Mouse (Mus musculus) adrenal gland (tissue): ENCODE results near the gene Fbxo22.
"Not testable (repeated sequence)": the region's sequence is repeated elsewhere in the genome, so short reads cannot be mapped to it uniquely, and the experiment has no call there.

Source experiments
- intact Hi-C: fragments of 180-260 bp; cut with DNase I; formaldehyde crosslinking; loops from one replicate; pipeline ENCODE4 v1.15.1; 2025

The Fbxo22 gene

DNA sequence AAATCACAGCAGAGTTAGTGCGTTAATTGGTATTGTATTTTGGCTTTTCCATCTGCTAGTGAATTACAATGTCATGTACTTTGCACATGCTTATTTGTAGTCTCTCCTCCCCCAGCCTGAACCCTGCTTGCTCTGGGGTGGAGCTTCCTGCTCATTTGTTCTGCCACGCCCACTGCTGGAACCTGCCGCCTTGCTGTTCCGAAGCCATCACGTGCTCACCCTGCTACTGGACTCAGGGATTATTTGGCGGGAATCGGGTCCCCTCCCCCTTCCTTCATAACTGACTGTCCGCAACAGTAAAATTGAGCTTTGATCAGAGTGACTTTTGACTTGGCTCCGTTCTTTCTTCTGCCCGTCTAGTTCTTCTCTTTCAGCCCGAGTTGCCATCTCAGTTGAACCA, 24.4 kb downstream of the Fbxo22 start:
- intact Hi-C loops, result not testable (repeated sequence)

DNA sequence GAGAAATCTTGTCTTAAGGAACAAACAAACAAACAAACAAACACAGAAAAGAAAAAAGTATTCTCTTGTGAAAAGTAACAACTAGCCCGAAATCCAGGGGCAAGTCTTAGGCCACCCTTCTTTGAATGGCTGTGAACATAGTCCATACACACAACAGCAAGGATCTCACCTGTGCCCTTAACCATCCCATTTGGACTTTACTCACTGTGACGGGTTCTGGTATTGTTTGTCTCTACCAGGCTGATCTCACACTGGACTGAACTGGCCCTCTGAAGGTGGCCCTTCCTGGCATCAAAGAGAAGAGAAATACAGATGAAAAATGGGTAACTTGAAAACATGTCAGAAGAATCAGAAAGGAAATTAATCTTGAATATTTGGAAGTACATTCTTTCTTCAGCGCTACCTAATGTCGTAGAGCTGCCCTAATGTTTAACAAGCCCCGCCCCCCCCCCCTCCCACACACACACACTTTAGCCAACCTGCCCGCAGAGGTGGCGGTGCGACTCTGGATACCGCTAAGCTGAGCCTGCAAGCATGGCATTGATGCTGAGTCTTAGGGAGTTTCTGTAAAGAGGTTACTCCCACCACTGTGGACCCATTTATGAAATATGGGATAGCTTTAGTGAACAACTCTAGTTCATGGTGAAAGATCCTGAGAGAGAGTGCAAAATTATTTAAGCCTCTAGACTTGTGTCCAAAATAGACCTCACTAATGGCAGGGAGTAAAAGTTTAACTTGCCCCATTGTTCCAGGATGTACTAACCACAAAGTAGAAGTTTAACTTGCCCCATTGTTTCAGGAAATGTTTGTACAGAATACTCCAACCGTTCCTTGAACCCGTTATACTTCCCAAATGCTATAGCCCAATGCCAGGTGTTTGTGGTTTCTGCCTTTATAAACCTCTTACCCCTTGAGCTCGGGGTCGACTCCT, 27.8 kb downstream of the Fbxo22 start:
- intact Hi-C loops, result no loop called here

DNA sequence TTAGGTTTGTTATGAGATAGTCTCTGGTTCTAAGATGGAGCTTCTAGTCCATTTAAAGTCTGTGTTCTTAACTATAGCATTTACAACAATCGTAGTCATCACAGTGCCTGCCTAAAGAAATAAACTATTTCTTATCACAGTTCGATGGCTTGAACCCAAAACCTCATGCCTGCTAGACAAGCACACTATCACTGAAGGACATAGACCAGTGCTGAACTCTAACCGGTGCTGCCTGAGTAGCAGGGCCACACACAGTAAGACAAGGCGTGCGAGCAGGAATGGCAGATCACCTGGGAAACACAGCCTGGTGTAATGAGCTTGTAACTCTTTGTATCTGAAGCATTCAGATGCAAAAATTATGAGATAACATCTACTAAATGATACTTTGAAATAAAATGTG, 32.1 kb downstream of the Fbxo22 start:
- intact Hi-C loops, result no loop called here

DNA sequence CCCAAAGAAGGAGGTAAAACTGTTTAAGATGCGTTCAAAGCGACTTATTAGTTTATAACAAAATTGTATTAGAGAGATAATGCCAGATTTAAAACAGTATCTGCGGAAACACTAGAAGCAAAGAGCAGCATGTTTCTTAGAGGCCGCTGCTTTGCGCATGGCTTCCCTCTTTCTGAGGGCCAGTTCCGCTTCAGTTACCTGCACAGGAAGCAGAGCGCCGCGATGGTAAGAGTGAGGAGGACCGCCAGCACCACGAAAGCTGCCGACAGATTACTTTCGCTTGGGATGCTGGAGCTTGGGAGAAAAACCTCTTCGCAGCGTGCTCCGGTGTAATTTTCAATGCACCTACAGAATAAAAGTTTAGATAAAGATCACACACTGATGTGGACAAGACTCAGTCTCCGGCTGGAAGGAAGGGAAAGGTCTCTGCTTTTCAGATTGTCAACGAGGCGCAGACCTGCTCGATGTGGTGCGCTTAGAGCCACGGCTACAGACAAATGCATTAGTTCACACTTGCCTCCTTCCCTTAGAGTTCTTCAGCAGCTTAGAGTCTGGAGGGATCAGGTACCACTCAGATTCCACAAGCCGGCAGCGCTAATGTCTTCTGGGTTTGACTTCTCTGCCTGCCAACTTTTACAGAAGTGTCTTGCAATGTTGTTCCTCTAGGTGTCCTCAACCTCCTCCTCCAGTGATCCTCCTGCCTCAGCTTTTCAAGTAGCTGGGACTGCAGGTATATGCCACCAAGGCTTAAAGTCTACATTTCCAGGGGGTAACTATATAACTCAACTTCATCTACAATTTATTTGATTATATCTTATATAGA, 33.3 kb downstream of the Fbxo22 start:
- intact Hi-C loops, result no loop called here

DNA sequence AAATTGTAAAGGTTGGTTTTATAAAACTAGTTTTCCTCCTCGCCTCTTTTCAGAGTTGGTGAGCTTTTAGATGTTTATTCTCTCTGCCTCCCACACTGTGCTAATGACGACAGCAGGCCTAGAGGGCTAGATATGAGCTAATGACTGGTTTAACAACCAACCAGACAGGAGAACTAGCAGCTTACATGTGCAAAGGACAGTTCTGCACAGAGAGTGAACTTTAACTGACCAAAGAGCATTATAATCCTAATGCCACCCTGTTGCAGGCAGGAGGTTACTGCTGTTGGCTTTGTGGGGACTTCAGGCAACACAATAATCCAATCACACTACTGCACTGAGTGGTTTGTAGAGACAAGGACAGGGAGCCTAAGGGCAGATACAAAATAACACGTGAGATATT, 34.6 kb downstream of the Fbxo22 start:
- intact Hi-C loops, result no loop called here

DNA sequence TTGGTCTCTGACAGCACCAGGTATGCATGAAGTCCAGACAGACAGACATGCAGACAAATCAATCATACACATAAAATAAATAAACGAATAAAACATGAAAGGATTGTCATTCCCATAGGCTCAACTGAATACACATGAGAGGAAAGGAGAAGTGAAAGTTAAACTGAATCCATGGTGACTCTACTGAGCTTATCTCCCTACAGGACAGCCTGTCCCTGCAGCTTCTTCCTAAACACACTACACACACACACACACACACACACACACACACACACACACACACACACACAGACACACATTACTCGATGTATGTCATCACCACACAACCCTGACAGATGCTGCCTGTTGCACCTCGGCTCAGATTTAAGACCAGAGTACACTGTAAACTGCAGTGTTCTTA, 35.4 kb downstream of the Fbxo22 start:
- intact Hi-C loops, result no loop called here

DNA sequence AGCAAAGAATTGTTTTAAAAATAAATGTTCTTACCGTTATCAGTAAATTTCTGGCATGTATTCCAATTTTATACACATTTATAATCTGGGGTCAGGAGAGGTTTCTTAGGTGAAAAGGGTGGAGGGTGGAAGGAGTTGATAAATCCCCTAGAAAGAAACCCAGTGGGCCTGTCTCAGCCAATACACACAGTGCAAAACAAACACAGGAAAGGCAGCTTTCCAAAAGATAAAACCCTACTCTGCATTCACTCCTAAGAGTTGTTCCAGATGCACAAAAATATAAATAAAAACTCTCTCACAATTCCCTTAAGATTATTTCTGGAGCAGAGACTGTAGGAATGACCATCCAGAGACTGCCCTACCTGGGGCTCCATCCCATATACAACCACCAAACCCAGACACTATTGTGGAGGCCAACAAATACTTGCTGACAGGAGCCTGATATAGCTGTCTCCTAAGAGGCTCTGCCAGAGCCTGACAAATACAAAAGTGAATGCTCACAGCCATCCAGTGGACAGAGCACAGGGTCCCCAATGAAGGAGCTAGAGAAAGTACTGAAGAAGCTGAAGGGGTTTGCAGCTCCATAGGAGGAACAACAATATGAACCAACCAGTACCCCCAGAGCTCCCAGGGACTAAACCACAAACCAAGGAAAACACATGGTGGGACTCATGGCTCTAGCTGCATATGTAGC, 36.5 kb downstream of the Fbxo22 start:
- intact Hi-C loops, result not testable (repeated sequence)

DNA sequence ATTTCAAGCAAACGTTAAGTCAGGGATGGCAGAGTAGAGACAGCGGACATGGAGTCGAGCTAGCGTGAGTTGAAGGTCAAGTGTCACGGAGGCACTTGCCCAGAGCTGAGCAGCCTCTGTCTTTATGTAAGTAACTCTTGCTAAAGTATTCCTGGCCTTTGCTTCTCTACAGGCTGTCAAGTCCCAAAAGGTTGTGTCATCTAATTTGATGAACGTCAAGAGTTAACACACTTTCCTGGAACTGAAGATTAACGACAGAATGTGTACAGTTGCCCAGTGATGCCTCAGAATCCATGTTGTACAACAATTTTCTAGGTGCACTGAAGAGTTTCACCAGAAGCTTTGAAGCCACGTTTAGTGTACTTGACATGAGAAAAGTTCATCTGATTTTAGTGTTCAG, 37.7 kb downstream of the Fbxo22 start:
- intact Hi-C loops, result no loop called here

DNA sequence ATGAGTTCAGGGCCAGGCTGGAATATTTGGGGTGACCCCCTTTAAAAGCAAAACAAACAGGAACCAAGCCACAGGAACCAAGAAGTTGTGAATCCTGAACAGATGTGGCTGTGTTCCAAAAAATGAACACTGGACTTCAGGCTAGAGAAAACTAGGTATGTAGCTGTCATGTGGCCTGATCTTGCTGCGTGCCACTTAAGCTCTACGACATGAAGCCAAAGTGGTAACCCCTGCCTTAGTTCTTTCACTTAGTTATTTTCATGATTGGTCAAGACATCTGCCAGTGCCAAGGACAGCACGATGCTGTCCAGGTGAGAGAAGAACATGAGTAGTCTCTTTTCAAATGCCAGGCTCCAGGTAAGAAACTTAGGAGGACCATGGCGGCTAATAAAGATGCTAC, 38.2 kb downstream of the Fbxo22 start:
- intact Hi-C loops, result no loop called here

DNA sequence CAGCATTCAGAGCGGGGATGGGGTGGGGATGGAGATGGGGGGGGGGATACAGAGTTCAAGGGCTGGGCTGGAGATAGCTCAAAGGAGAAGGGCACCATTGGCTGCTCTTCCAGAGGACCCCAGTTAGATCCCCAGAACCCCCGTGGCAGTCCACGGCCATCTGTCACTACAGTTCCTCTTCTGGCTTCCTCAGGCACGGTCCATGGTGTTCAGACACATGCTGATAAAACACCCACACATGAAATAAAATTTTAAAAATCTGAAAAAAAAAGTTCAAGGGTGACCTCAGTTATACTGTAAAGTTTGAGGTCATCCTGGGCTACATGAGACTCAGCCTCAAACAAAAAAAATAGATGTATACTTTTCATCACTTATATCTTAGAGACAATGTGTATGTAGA, 39.7 kb downstream of the Fbxo22 start:
- intact Hi-C loops, result no loop called here

DNA sequence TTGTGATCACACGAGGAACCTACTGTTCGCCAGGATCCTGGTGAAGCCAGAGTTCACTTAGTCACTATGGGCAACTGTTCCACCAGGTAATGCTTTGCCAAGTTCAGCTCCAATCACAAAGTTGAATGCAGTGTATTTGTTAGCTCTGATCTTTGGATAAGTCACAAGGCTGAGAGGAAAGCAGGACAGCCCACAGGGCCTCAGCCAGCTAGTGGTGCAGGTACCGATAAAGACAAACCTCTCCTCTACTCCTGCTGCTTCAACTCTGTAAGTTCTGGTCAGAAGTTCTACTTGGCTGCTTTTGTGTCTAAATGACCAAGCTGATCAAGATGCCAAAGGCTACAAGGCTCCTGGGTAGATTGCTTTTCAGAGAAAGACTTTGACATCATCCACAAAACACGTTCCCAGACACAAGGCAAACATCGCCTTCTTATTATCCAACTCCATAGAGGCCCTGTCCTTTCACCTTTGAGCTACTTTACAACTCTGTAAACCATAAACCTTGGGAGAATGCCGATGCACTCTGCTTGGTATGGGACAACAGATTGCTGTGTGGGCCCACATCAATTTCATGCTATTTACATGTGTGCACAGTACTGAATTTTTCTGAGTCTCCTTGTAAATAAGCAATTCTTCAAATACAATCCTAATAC, 42.0 kb downstream of the Fbxo22 start:
- intact Hi-C loops, result no loop called here

DNA sequence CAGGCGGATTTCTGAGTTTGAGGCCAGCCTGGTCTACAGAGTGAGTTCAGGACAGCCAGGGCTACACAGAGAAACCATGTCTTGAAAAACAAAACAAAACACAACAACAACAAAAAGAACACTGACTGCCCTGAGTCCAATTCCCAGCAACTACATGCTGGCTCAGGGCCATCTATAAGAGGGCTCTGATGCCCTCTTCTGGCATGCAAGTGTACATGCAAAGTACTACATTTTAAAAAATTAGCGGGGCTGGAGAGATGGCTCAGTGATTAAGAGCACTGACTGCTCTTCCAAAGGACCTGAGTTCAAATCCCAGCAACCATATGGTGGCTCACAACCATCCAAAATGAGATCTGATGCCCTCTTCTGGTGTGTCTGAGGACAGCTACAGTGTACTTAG, 43.4 kb downstream of the Fbxo22 start:
- intact Hi-C loops, result not testable (repeated sequence)

DNA sequence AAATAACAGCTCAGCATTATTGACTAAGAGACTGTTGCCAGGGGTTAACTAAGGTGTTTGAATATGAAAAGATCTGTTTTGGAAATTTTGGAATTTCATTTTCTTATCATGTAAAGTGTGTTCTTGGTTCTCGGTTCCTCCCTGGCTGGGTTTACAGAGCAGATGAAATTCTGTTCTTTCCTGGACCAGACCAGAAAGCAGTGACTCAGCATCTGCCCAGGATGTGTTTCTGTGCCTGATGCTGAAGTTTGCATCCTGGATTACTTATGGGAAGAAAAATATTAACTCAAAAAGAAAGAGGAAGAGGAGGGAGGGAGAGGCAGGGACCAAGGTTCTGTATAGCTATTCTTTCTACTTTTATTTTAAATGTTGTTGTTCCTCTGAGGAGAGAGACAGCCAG, 45.1 kb downstream of the Fbxo22 start:
- intact Hi-C loops, result no loop called here

DNA sequence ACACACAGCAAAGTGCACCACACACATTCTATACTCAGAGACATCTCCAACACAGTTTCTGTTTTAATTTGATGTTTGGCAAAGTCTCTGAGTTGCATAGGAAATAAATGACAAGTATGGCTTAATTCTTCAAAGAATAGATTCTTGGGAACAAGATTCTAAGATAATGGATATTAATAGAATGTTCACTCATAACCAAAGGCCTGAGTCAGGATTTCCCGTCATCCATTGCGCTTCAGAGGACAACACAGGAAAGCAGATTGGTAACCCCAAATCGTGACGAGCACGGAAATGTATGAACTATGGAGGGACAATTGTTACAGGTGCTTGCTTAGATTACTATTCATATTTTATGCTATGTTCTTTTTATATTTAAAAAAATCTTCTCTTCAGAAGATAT, 46.3 kb downstream of the Fbxo22 start:
- intact Hi-C loops, result no loop called here

DNA sequence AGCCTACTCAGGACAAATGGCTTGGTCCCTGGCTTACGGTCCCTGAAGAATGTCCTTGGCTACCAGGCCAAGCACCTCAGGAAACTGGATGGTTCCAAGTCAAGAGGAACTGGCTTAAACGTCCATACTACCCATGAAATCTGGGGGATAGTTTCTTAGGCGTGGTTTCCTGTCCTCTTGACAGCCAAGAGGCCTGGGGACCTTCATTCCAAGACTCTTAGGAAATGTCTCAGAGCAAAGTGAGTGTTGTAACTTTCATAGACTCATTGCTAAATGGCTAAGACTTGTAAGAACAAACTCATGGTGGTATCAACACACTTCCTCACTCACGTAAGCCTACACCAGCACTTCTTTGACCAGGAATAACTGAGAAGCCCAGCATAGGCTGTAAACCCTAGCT, 46.9 kb downstream of the Fbxo22 start:
- intact Hi-C loops, result no loop called here

DNA sequence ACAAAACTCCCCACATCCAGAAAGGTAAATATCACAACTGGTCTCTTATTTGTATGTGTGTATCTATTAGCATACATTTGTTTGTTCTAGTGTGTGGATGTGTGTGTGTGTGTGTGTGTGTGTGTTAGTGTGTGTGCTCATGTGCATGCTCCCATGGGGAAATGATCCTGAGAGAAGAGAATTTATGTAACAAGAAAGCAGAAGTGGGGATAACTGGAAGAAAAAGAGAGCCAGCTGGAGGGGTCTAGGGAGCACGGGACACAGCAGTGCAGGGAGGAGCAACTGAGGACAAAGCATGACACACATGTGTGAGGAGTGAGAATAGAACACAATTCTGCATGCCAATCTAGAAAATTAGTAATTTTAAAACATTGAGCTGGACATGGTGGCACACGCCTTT, 48.4 kb downstream of the Fbxo22 start:
- intact Hi-C loops, result no loop called here

DNA sequence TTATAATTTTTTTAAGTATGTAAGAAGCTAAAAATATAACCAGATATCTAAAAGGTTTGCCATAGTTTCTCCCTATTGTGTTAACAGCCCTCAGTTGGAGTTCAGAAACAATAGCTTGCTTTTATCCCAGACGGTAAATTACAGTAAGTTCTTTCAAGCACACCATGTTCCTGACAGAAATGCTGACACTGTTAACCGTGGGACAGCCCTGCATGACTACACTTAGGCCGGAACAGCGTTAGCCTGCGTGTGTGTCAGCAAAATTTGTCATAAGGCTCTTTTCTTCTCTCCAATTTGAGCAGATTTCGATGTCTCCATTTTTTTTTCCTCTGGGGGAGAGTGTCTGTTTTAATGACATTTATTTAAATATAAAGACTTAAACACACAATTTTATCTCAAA, 51.0 kb downstream of the Fbxo22 start:
- intact Hi-C loops, result no loop called here

DNA sequence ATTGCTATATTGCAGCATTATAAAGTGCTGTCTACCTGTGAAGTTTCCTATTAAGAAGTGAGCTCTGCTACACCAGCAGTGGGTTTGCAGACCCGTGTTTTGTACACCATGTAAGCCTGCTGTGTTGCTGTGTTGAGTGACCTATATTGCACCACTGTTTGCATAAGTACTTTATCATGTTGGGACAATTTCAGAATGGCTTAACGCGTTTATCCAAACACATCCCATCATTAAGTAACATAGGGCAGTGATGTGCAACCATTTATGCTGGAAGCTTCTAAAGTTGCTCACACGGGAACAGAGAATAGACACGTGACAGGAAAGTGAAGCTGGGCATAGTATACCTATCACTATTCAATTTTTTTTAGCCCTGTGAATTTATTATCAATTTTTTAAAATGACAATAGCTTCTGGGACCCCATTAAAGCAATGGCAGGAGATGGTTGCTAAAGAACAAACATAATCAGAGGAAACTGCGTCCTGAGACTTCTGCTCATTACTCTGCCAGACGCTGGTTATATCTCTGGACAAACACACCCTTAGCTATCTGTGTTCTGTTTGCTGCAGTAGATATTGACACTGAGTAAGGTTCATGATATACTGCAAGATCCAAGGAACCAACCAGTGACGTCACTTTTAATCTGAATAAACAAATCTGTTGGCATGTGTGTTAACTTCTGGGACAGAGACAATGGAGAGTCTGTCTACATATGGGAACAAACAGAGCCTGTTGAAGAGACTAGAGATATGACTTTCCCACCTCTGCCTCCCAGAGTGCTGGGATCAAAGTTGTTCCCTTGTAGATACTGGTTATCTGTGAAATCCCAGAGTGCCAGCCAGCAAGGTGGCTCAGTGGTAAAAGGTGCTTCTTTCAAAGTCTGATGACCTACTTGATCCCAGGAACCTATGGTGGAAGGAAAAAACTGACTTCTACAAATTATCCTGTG, 55.9 kb downstream of the Fbxo22 start:
- intact Hi-C loops, result no loop called here

DNA sequence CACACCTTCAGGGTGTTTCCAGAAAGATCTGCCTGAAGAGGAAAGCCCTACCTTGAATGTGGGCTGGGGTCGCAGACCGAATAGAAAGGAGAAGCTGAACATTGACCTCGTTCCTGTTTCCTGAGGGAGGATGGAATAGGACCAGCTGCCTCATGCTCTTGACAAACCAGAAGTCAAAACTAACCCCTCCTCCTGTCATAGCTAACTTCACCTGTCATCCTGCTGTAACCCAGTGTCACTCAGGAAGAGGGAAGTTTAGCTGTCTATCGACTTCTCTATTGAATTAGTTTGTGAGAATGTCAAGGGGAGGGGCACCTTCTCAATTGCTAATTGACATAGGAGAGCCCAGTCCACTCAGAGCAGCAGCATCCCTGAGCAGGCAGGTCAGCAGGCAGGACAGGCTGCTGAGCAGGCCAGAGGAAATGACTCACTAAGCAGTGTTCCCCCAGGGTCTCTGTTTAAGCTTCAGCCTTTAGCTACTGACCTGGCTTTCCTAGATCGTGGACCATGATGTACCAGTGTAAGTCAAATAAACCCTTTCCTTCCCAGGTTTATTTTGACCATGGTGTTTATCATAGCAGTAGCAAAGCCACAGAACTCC, 63.3 kb downstream of the Fbxo22 start:
- intact Hi-C loops, result no loop called here

DNA sequence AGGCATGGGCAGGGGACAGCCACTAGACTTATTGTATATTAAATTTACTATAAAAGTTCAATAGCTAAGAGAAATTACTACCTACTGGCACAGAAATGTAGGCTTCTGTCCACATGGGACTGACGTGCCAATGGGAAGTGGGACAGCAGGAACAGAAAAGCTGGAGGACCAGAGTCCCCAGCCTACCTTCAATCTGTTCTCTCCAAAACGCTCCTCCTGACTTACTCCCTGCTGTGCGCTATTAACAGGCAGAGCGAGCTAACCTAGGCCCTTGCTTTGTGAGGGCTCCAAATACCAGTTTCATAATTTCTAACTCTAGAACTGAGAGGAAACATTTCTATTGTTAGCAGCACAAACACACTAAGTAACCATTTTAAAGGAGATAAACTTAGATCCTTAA, 65.2 kb downstream of the Fbxo22 start:
- intact Hi-C loops, result no loop called here
